Mouse (Mus musculus): ENCODE measurements at regions not wholly inside any gene's neighbourhood (a gene's known extent, or its start where the extent isn't known, plus 50 kb on each side); places are given as distances from the start of the nearest gene placed in this dataset.

DNA sequence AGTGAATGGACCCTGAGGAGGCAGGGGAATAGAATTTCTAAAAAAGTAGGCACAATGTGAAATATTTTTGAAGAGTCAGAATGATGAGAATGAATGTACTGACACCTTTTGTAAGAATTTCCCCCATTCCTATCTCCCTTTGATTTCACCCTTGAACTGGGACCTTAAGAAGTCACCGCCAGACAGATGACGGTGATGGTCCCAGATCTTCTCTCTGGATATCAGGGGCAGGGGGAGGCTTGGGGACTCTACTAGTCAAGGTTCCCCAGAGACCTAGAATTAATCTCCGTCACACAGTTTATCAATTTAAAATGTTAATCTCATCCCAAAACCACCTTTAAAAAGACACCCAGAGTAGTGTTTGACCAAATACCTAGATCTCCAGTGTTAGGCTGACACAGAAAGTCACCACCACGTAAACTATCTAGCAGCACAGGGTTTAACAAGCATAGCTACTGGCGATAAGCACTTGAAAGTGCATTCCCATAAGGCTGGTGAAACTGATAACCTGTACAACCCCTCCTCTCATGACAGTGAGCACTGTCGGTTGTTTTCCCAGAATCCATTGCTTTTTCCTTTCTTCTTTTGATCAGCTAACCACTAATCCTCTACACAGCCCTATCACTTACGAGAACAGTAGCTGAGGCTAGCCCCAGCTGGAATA is 163.5 kb upstream of the Cdkn3 start:
- TF ChIP-seq POLR2A (IDR thresholded peaks at IDR 0.05; ENCODE audit: low read depth, low read length), result no peak
- TF ChIP-seq CTCF (IDR thresholded peaks at IDR 0.05; ENCODE audit: extremely low read depth, insufficient read depth, insufficient read length, insufficient replicate concordance), result no peak

Measured in spleen, adult 2 months (tissue).